Mouse (Mus musculus) midbrain, embryonic 13.5 days (tissue): Measurements from ENCODE around the gene Gm7029. TPM values are rescaled to one million over a fixed set of nuclear protein-coding genes. Genes with fewer than 3 reads are reported as not detected.
"Not testable (repeated sequence)": the region's sequence is repeated elsewhere in the genome, so short reads cannot be mapped to it uniquely, and the experiment has no call there.

Experiments
- ATAC-seq: fragments of 200-750 bp; cut with Nextera tagmentation; 2 replicates; pipeline ENCODE4 v1.8.0; 2017; ENCODE audit warnings: mild to moderate bottlenecking, moderate TSS enrichment, moderate library complexity
- H3K27ac ChIP-seq: fragments of 300-500 bp; sonication (generic); 2 replicates; pipeline ENCODE4 v1.5.1; 2015; ENCODE audit warnings: inconsistent platforms, mild to moderate bottlenecking, moderate library complexity
- H3K27me3 ChIP-seq: fragments of 300-500 bp; sonication (generic); 2 replicates; pipeline ENCODE4 v1.6.1; 2015; ENCODE audit warnings: mild to moderate bottlenecking, inconsistent platforms
- H3K36me3 ChIP-seq: fragments of 300-500 bp; sonication (generic); 2 replicates; pipeline ENCODE4 v1.6.1; 2015; ENCODE audit warnings: mild to moderate bottlenecking, inconsistent platforms
- H3K4me1 ChIP-seq: fragments of 300-500 bp; sonication (generic); replicated peaks from 2 replicates; pipeline ENCODE4 v1.6.1; 2015; ENCODE audit warnings: inconsistent platforms
- H3K4me2 ChIP-seq: fragments of 300-500 bp; sonication (generic); replicated peaks from 2 replicates; pipeline ENCODE4 v1.6.1; 2015; ENCODE audit warnings: moderate library complexity, mild to moderate bottlenecking, inconsistent platforms
- H3K4me3 ChIP-seq: fragments of 300-500 bp; sonication (generic); replicated peaks from 2 replicates; pipeline ENCODE4 v1.5.1; 2015; ENCODE audit warnings: mild to moderate bottlenecking, inconsistent platforms
- H3K9ac ChIP-seq: fragments of 300-500 bp; sonication (generic); replicated peaks from 2 replicates; pipeline ENCODE4 v1.6.1; 2015; ENCODE audit warnings: mild to moderate bottlenecking, inconsistent platforms
- H3K9me3 ChIP-seq: fragments of 300-500 bp; sonication (generic); 2 replicates; pipeline ENCODE4 v1.6.1; 2016; ENCODE audit warnings: mild to moderate bottlenecking, inconsistent platforms
- WGBS: fragments of 180-500 bp; shearing (Covaris S2); methylation state at CpG from one replicate; pipeline ENCODE4 v1.1.7; 2015; 5-methylcytosine and 5-hydroxymethylcytosine counted together
- polyA plus RNA-seq: library from polyadenylated mRNA; unstranded; fragments of >200 nt; fragmentation: Nextera tagmentation; extraction: Ambion mirVana; gene quantifications from 2 replicates; pipeline ENCODE4 v1.2.1, GENCODE M21; 2015

Gene Gm7029
- polyA plus RNA-seq = not detected in 2 replicates

- ATAC-seq, H3K4me3 ChIP-seq, H3K4me1 ChIP-seq, H3K4me2 ChIP-seq, H3K9me3 ChIP-seq, H3K27ac ChIP-seq, H3K9ac ChIP-seq, H3K36me3 ChIP-seq, H3K27me3 ChIP-seq: not testable (repeated sequence)
- 92% methylated on average over 4 of the region's 12 CpGs for WGBS
Observed at GRCm38 (mm10) chr17:33873537-33873936, at the start of gene Gm7029. TSS of gene Gm7029 (plus strand) at chr17:33873837.

- Histone ChIP-seq H3K4me1 (peaks cover 32% of the 10 kb centered on the region), H3K9me3 (no peaks in the 10 kb centered on the region), H3K36me3 (peaks cover 44% of the 10 kb centered on the region), H3K27me3 (no peaks in the 10 kb centered on the region), H3K4me2 (peak within 1 kb of the TSS; percentile 87), H3K4me3 (peak within 1 kb of the TSS; percentile 82), H3K9ac (peak within 1 kb of the TSS; percentile 85), H3K27ac (peak within 1 kb of the TSS; percentile 87)
- ATAC-seq = peak; percentile 94
- WGBS = under 1% methylated on average over 51 of the region's 51 CpGs
Observed at GRCm38 (mm10) chr17:33824084-33824996, 49.3 kb upstream of the Gm7029 start, which contains the start of the genes Rps28 and Ndufa7. TSS of gene Rps28 (minus strand) at chr17:33824562. TSS of gene Ndufa7 (plus strand) at chr17:33824572.

GRCm38 (mm10) chr17:33824997-33825330, 48.7 kb upstream of the Gm7029 start:
- Histone ChIP-seq H3K27ac (peak overlapping the region; percentile 87; the same call in 1 of the 2 replicates), H3K36me3 (peaks cover 44% of the 10 kb centered on the region), H3K9ac (peak overlapping the region; percentile 85), H3K4me1 (peaks cover 32% of the 10 kb centered on the region), H3K4me2 (peak overlapping the region; percentile 87), H3K4me3 (peak overlapping the region; percentile 82)
- H3K9me3 ChIP-seq, H3K27me3 ChIP-seq, ATAC-seq: not testable (repeated sequence)
- WGBS = 11% methylated on average over 6 of the region's 6 CpGs

- WGBS = 89% methylated on average over 8 of the region's 8 CpGs
Observed at GRCm38 (mm10) chr17:33825462-33825861, 48.2 kb upstream of the Gm7029 start.

GRCm38 (mm10) chr17:33826850-33827249, 46.8 kb upstream of the Gm7029 start:
- no peak for ATAC-seq
- H3K27ac ChIP-seq = no peak overlapping the region
- under 1% methylated on average over 3 of the region's 3 CpGs for WGBS
- peaks cover 43% of the 10 kb centered on the region for H3K36me3 ChIP-seq
- no peaks in the 10 kb centered on the region for H3K27me3 ChIP-seq
- no peak overlapping the region for H3K4me3 ChIP-seq
- peaks cover 29% of the 10 kb centered on the region for H3K4me1 ChIP-seq
- H3K9ac ChIP-seq = no peak overlapping the region
- no peak overlapping the region for H3K4me2 ChIP-seq
- H3K9me3 ChIP-seq = no peaks in the 10 kb centered on the region

More at GRCm38 (mm10) chr17:33825462-33825861, 48.2 kb upstream of the Gm7029 start:
- Histone ChIP-seq H3K9me3 (no peaks in the 10 kb centered on the region), H3K36me3 (peaks cover 44% of the 10 kb centered on the region), H3K9ac (peak overlapping the region; percentile 85), H3K27ac (no peak overlapping the region), H3K4me2 (peak overlapping the region; percentile 87), H3K27me3 (no peaks in the 10 kb centered on the region), H3K4me3 (peak overlapping the region; percentile 82), H3K4me1 (peaks cover 32% of the 10 kb centered on the region)
- ATAC-seq = no peak

- peaks cover 52% of the 10 kb centered on the region for H3K36me3 ChIP-seq
- 70% methylated on average over 2 of the region's 2 CpGs for WGBS
- no peak overlapping the region for H3K4me3 ChIP-seq
- H3K4me1 ChIP-seq = peaks cover 11% of the 10 kb centered on the region
- no peaks in the 10 kb centered on the region for H3K9me3 ChIP-seq
- H3K27me3 ChIP-seq = no peaks in the 10 kb centered on the region
- H3K4me2 ChIP-seq = no peak overlapping the region
- H3K27ac ChIP-seq = no peak overlapping the region
- no peak overlapping the region for H3K9ac ChIP-seq
- ATAC-seq = no peak
Observed at GRCm38 (mm10) chr17:33828892-33829291, 44.7 kb upstream of the Gm7029 start.

GRCm38 (mm10) chr17:33829561-33829960, 44.1 kb upstream of the Gm7029 start:
- Histone ChIP-seq H3K9me3 (no peaks in the 10 kb centered on the region), H3K27me3 (no peaks in the 10 kb centered on the region), H3K4me2 (no peak overlapping the region), H3K36me3 (peaks cover 59% of the 10 kb centered on the region), H3K4me1 (peaks cover 11% of the 10 kb centered on the region), H3K27ac (no peak overlapping the region; the same call in 1 of the 2 replicates), H3K4me3 (no peak overlapping the region), H3K9ac (no peak overlapping the region)
- no peak for ATAC-seq
- WGBS = 91% methylated on average over 10 of the region's 10 CpGs

GRCm38 (mm10) chr17:33842966-33843795, 30.5 kb upstream of the Gm7029 start, which contains the start of gene Cd320:
TSS of gene Cd320 (plus strand) at chr17:33843091.
- Histone ChIP-seq H3K9ac (peak within 1 kb of the TSS; percentile 85), H3K4me2 (peak within 1 kb of the TSS; percentile 96), H3K4me1 (peaks cover 27% of the 10 kb centered on the region), H3K27ac (peak within 1 kb of the TSS; percentile 81), H3K36me3 (peaks cover 30% of the 10 kb centered on the region), H3K4me3 (peak within 1 kb of the TSS; percentile 88), H3K27me3 (no peaks in the 10 kb centered on the region), H3K9me3 (no peaks in the 10 kb centered on the region)
- 1% methylated on average over 45 of the region's 45 CpGs for WGBS
- peak; percentile 96 for ATAC-seq

- no peak for ATAC-seq
- Histone ChIP-seq H3K27me3 (no peaks in the 10 kb centered on the region), H3K4me1 (peaks cover 27% of the 10 kb centered on the region), H3K27ac (no peak overlapping the region), H3K36me3 (peaks cover 30% of the 10 kb centered on the region), H3K4me3 (peak overlapping the region; percentile 88), H3K9ac (peak overlapping the region; percentile 85), H3K9me3 (no peaks in the 10 kb centered on the region), H3K4me2 (peak overlapping the region; percentile 96)
- WGBS = 80% methylated on average over 1 of the region's 1 CpGs
Observed at GRCm38 (mm10) chr17:33844196-33844595, 29.4 kb upstream of the Gm7029 start.

GRCm38 (mm10) chr17:33848139-33848538, 25.5 kb upstream of the Gm7029 start:
- Histone ChIP-seq H3K4me1 (peaks cover 27% of the 10 kb centered on the region), H3K27ac (no peak overlapping the region), H3K27me3 (no peaks in the 10 kb centered on the region), H3K4me2 (no peak overlapping the region), H3K9ac (no peak overlapping the region), H3K36me3 (peaks cover 29% of the 10 kb centered on the region), H3K9me3 (no peaks in the 10 kb centered on the region), H3K4me3 (no peak overlapping the region)
- ATAC-seq = no peak
- 94% methylated on average over 8 of the region's 8 CpGs for WGBS

- WGBS = 92% methylated on average over 1 of the region's 1 CpGs
Observed at GRCm38 (mm10) chr17:33851331-33851730, 22.3 kb upstream of the Gm7029 start.

More at GRCm38 (mm10) chr17:33851331-33851730, 22.3 kb upstream of the Gm7029 start:
- Histone ChIP-seq H3K27me3 (no peaks in the 10 kb centered on the region), H3K27ac (no peak overlapping the region), H3K36me3 (peaks cover 29% of the 10 kb centered on the region), H3K4me2 (no peak overlapping the region), H3K9ac (no peak overlapping the region), H3K4me1 (no peaks in the 10 kb centered on the region), H3K9me3 (no peaks in the 10 kb centered on the region), H3K4me3 (no peak overlapping the region)
- ATAC-seq = no peak
